Comparison of ENCODE assay signal across 10 mouse cellular contexts in the genomic region with DNA sequence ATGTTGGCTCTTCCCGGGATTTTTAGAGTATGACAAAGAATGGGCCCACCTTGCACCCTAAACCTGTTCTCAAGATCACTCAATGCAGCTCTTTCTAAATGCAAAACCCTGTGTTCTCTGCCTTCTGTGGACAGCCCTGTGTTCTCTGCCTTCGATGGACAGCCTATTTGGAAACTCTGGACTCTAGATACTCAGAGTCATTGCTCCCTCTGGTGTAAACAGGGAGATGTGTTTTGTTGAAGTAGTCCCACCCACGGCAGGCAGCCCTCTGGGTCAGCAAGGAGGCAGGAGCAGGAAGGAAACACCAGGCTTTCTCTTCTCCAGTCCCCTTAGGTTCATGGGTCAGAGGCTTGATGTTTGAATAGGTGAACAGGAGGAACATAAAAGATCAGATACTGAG. TPM values are rescaled to one million over a fixed set of nuclear protein-coding genes. Genes with fewer than 3 reads are reported as not detected.
DNase-seq lines count a peak whose midpoint lies in the region; ATAC-seq lines count a peak whose summit lies in the region.
"Had no signal": no experiment of that assay in that cellular context is flagged by ENCODE, and none has a peak within 500 bp of the region (broad histone marks: within the 10 kb centered on the region; RNA-seq: fewer than 3 reads in every experiment).

No protein-coding gene starts in this region.

- H3K9me3 ChIP-seq in hindbrain, embryonic 14.5 days (ENCODE audit: control insufficient read depth, low read length), result no peaks in the 10 kb centered on the region
- H3K9me3 ChIP-seq in lung, embryonic 16.5 days (ENCODE audit: control insufficient read depth, low read length), result no peaks in the 10 kb centered on the region
- H3K9me3 ChIP-seq: embryonic facial prominence, embryonic 12.5 days; liver, embryonic 15.5 days had no signal

- WGBS in hindbrain, embryonic 14.5 days, result 36% methylated on average over 3 of the region's 3 CpGs
- WGBS in lung, embryonic 16.5 days, result 24% methylated on average over 3 of the region's 3 CpGs

- no peak overlapping the region for H3K9ac ChIP-seq in hindbrain, embryonic 14.5 days
- no peak overlapping the region for H3K9ac ChIP-seq in lung, embryonic 16.5 days (ENCODE audit: low read length)
- H3K9ac ChIP-seq: embryonic facial prominence, embryonic 12.5 days; liver, embryonic 15.5 days had no signal

- no peaks in the 10 kb centered on the region for H3K4me1 ChIP-seq in hindbrain, embryonic 14.5 days (replicated peaks; ENCODE audit: control insufficient read depth, insufficient read depth, low read length)
- H3K4me1 ChIP-seq in lung, embryonic 16.5 days (replicated peaks; ENCODE audit: control insufficient read depth, insufficient read depth, low read length), result no peaks in the 10 kb centered on the region
- H3K4me1 ChIP-seq: embryonic facial prominence, embryonic 12.5 days; liver, embryonic 15.5 days had no signal

- no peak for DNase-seq in cerebellum, postnatal 36 days
- DNase-seq in 3T3-L1 (ENCODE audit: low read depth, low spot score), result peak; percentile 76
- DNase-seq in cerebellum, postnatal 25 days, result peak; percentile 6 to 20
- DNase-seq in hindbrain, embryonic 14.5 days (ENCODE audit: low spot score), result peak; percentile 52
- DNase-seq in c-Kit-positive CD71-positive TER-119-positive erythroid progenitor cells, embryonic 14.5 days (ENCODE audit: low spot score), result no peak
- DNase-seq in spleen, adult 12 weeks (ENCODE audit: low spot score), result no peak

- peak; percentile 66; the same call in 1 of the 2 replicates for ATAC-seq in cerebellum, adult (ENCODE audit: insufficient number of reproducible peaks, low FRiP score, low TSS enrichment)
- no peak for ATAC-seq in hindbrain, embryonic 14.5 days (ENCODE audit: low FRiP score)
- ATAC-seq in lung, embryonic 16.5 days (ENCODE audit: low read depth), result peak; percentile 72; the same call in 1 of the 2 replicates

- no peaks in the 10 kb centered on the region for H3K36me3 ChIP-seq in hindbrain, embryonic 14.5 days (replicated peaks; ENCODE audit: control insufficient read depth, insufficient read depth)
- H3K36me3 ChIP-seq in lung, embryonic 16.5 days (ENCODE audit: control insufficient read depth, insufficient read depth, low read length), result no peaks in the 10 kb centered on the region
- H3K36me3 ChIP-seq: embryonic facial prominence, embryonic 12.5 days; liver, embryonic 15.5 days had no signal

- H3K27ac ChIP-seq in hindbrain, embryonic 14.5 days, result no peak overlapping the region
- no peak overlapping the region for H3K27ac ChIP-seq in lung, embryonic 16.5 days (ENCODE audit: low read length)
- H3K27ac ChIP-seq: embryonic facial prominence, embryonic 12.5 days; liver, embryonic 15.5 days had no signal

- no peaks in the 10 kb centered on the region for H3K27me3 ChIP-seq in hindbrain, embryonic 14.5 days (ENCODE audit: control insufficient read depth, insufficient read depth, low read length)
- H3K27me3 ChIP-seq in lung, embryonic 16.5 days (ENCODE audit: control insufficient read depth, insufficient read depth, low read depth, low read length), result no peaks in the 10 kb centered on the region
- H3K27me3 ChIP-seq: embryonic facial prominence, embryonic 12.5 days; liver, embryonic 15.5 days had no signal

- no peak overlapping the region for H3K4me2 ChIP-seq in hindbrain, embryonic 14.5 days (replicated peaks)
- no peak overlapping the region for H3K4me2 ChIP-seq in lung, embryonic 16.5 days (ENCODE audit: low read depth, low read length)
- H3K4me2 ChIP-seq: embryonic facial prominence, embryonic 12.5 days; liver, embryonic 15.5 days had no signal

- H3K4me3 ChIP-seq in hindbrain, embryonic 14.5 days (replicated peaks; ENCODE audit: low read length), result no peak overlapping the region
- H3K4me3 ChIP-seq in lung, embryonic 16.5 days (ENCODE audit: low read length), result no peak overlapping the region
- H3K4me3 ChIP-seq: embryonic facial prominence, embryonic 12.5 days; liver, embryonic 15.5 days had no signal

RNA-seq across cellular contexts. Expression of a gene that starts 32.3 kb away (rescaled TPM):
- polyA plus RNA-seq in hindbrain, embryonic 14.5 days (2014; fragmentation: Nextera tagmentation; extraction: Ambion mirVana), result 25.4 and 30.5 TPM in 2 replicates
- 14.0 and 16.8 TPM in 2 replicates for polyA plus RNA-seq in lung, embryonic 16.5 days (2015; fragmentation: Nextera tagmentation; extraction: Ambion mirVana)

RNA-seq across cellular contexts. Expression of a gene that starts 44.0 kb away (rescaled TPM):
- 0.24 TPM in 1 of 2 replicates, not detected in the other for polyA plus RNA-seq in hindbrain, embryonic 14.5 days (2014; fragmentation: Nextera tagmentation; extraction: Ambion mirVana)
- polyA plus RNA-seq in lung, embryonic 16.5 days (2015; fragmentation: Nextera tagmentation; extraction: Ambion mirVana), result not detected in 2 replicates
- polyA plus RNA-seq: embryonic facial prominence, embryonic 12.5 days; liver, embryonic 15.5 days had no signal

Comparison
In these comparisons a context has a peak if more than half of its experiments do, and no peak if none do; other contexts are left out.
1. DNase-seq: peak in 3T3-L1 (single experiment), cerebellum, postnatal 25 days (2 of 2) and hindbrain, embryonic 14.5 days (single experiment); none in cerebellum, postnatal 36 days (0 of 2), c-Kit-positive CD71-positive TER-119-positive erythroid progenitor cells, embryonic 14.5 days (single experiment) and spleen, adult 12 weeks (single experiment).